Mouse (Mus musculus) CD8-positive naive resting alpha-beta T cell, adult 2 months (primary cell): ENCODE data around the gene Ube2b.

Source experiments
- DNase-seq, 2 experiments: peaks; one replicate each; pipeline ENCODE4 v3.0.0; 2022; ENCODE audit warnings: low read depth in 2 of 2, low spot score in 2 of 2

Ube2b gene

DNA sequence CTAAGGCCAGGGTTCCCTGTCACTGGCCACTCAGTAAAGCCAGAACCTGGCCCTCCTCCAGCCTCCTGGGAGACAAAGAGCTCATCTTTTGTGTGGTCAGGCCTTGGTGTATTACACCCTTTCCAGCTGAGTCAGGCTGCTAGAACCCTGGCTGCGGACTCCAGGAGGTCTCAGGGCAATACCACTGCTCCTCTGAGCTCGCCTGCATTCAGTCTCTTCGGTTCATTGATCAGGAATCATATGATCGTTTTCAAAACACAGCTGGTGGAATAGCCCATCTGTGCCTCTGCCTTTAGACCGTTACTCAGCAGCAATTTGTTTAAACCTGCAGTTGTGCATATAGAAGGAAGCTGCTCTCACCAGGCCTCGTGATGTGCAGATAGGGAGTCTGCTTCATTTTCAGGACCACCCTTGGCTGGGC, 63.2 kb downstream of the Ube2b start:
- DNase-seq: no peak

DNA sequence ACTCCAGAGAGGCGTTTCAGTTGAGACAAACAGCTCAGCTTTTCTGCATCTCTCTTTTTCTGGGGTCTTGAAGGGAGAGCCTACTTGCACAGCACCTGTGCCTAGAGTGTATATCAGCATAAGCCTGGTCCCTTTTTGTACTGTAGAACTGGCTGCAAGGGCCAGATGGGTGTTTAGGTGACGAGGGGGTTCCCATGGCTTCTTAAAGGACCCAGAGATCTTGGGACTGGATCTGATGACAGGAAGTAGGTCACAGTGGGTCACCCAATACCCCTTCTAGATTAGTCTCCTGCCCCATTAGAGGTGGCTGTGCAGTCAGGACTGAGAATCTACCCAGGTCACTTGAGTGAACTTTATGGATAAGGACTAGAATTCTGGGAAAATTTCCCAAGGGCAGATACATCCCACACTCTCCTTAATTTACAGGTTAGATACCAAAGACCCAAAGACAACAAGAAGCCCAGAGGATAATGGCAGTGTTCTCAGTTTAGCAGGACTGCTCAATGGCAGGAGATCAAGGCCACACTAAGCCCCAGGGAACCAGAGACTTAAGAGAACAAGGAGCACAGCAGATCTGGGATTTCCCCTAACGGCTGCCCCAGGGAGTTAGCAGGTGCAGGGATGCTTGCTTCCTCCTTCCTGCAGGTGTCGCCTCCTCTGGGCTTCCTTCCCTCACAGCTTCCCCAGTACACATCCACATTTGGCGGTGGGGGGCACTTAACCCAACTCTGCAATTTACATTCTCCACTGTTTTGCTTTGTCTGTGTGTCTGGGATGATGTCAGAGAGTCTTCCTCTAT, 64.7 kb downstream of the Ube2b start:
- no peak for DNase-seq
